Mouse (Mus musculus): ENCODE measurements at regions not wholly inside any gene's neighbourhood (a gene's known extent, or its start where the extent isn't known, plus 50 kb on each side); places are given as distances from the start of the nearest gene placed in this dataset.
A peak's percentile ranks its signal among the peaks of the same experiment; 100 is the strongest.

DNA sequence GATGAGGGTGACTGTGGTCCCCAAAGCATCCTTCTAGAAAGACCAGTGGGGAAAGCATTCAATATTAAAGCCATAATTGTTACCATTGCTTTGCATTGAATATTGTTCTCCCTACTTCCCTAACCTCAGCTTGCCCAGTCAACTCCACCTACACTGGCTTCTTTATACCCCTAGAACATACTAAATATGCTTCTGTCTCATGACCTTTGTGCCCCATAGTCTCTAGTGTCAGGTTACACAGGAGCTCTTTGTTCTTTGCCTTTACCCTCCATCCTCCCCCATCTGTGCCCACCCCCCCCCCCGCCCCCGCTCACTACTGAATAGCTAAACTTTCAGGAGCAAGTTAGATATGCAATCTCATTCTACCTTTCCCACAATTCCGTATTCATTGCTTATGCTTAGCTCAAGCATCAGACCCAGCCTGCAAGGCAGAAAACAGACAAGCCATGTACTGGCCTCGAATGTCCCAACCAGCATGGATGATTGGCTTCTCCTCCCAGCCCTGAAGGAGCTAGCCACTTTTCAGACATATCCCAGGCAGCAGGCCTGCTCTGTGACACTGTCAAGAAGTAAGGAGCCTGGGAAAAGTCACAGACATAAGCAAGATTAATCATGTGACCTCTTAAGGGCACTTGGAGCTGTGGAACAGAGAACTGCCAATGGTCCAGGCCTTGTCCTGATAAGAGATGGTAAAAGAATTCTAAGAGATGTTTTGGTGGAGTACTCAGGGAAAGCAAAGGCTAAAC lies 410.4 kb downstream of the Insc start:
- 58% methylated on average over 4 of the region's 4 CpGs for WGBS
- H3K27ac ChIP-seq = no peak overlapping the region

DNA sequence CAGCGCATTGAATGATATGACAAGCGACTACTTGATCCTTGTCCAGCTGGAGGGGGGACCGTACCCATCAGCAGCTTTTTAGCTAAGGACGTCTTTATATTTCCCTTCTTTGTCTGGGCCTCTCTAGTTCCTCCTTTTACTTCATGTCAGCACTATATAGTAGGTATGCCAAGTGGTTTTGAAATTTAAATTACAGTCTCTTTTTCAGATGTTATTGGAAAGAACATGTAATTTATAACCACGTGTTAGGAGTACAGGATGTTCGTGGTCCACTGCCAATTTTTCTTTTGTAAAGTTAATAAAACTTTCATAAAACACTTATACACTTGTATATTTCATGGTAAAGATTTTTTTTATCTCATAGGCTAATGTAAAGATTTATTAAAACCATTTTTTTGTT lies 426.5 kb downstream of the Insc start:
- H3K4me3 ChIP-seq = no peak overlapping the region
- WGBS = 35% methylated on average over 6 of the region's 6 CpGs
- no peaks in the 10 kb centered on the region for H3K27me3 ChIP-seq (ENCODE audit: control insufficient read depth, insufficient read depth, low read length)
- H3K4me1 ChIP-seq (ENCODE audit: control insufficient read depth, insufficient read depth, low read length) = no peaks in the 10 kb centered on the region; the same call in 1 of the 2 replicates
- TF ChIP-seq POLR2A (IDR thresholded peaks at IDR 0.05; ENCODE audit: insufficient read depth, low read depth, low read length) = no peak
- TF ChIP-seq CTCF (IDR thresholded peaks at IDR 0.05) = no peak
- TF ChIP-seq EP300 (IDR thresholded peaks at IDR 0.05; ENCODE audit: insufficient read depth, low read depth, low read length) = no peak
- intact Hi-C loops (cut with DNase I) = no loop called here
- H3K9ac ChIP-seq (ENCODE audit: low read depth, low read length) = no peak overlapping the region
- DNase-seq = no peak
- no peaks in the 10 kb centered on the region for H3K36me3 ChIP-seq (ENCODE audit: control insufficient read depth, insufficient read depth, low read length)
- H3K27ac ChIP-seq = no peak overlapping the region
- H3K79me2 ChIP-seq (replicated peaks; ENCODE audit: control insufficient read depth, insufficient read depth, low read length) = no peaks in the 10 kb centered on the region

More for the DNA sequence above, 410.4 kb downstream of the Insc start:
- no peak overlapping the region for H3K4me3 ChIP-seq
- no peaks in the 10 kb centered on the region for H3K27me3 ChIP-seq (ENCODE audit: control insufficient read depth, insufficient read depth, low read length)
- no peaks in the 10 kb centered on the region for H3K4me1 ChIP-seq (ENCODE audit: control insufficient read depth, insufficient read depth, low read length)
- H3K36me3 ChIP-seq (ENCODE audit: control insufficient read depth, insufficient read depth, low read length) = no peaks in the 10 kb centered on the region
- no peaks in the 10 kb centered on the region for H3K79me2 ChIP-seq (replicated peaks; ENCODE audit: control insufficient read depth, insufficient read depth, low read length)
- H3K9ac ChIP-seq (ENCODE audit: low read depth, low read length) = no peak overlapping the region
- intact Hi-C loops (cut with DNase I) = no loop called here
- DNase-seq = no peak
- TF ChIP-seq EP300 (IDR thresholded peaks at IDR 0.05; ENCODE audit: insufficient read depth, low read depth, low read length) (no peak), POLR2A (IDR thresholded peaks at IDR 0.05; ENCODE audit: insufficient read depth, low read depth, low read length) (no peak), CTCF (IDR thresholded peaks at IDR 0.05) (no peak)

DNA sequence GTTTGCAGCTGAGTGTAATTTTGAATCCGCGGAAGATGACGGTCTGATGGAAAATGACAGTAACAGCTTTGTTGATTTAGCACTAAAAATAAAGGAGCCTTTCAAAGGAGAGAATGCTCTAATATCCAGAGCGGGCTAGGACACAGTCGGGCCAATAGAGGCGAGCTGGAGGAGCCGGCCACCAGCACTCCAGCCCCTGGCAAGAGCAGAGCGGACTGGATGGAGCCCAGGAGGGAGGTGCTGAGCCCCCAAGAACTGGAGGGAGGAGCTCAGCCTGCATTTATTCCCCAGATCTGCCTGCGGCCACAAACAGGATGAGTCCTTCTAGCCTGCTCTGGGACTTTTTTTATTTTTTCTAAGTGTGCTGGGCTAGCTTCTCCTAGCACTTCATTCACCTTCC lies 426.9 kb downstream of the Insc start:
- 43% methylated on average over 9 of the region's 9 CpGs for WGBS

DNA sequence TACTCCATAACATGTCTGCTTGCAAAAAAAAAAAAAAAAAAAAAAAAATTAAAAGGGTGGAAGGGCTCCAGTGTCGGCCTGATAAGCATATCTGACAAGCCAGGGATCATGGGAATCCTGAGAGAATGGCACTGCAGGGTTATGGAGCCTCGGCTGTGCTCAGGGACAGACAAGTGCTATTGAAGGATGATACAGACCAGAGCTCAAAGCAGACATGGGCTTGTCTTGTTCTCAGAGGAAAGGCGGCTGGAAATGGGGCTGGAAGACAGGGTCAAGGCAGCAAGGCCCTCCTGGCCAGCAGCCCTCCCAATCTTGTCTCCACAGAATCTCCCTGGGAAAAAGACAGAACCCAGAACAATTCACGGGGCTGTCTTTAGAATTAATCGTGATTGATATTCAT lies 449.0 kb downstream of the Insc start:
- TF ChIP-seq POLR2A (IDR thresholded peaks at IDR 0.05; ENCODE audit: insufficient read depth, low read depth, low read length) (no peak), EP300 (IDR thresholded peaks at IDR 0.05; ENCODE audit: insufficient read depth, low read depth, low read length) (no peak), CTCF (IDR thresholded peaks at IDR 0.05) (no peak)
- Histone ChIP-seq H3K9ac (ENCODE audit: low read depth, low read length) (no peak overlapping the region), H3K27ac (no peak overlapping the region), H3K27me3 (ENCODE audit: control insufficient read depth, insufficient read depth, low read length) (no peaks in the 10 kb centered on the region), H3K79me2 (replicated peaks; ENCODE audit: control insufficient read depth, insufficient read depth, low read length) (no peaks in the 10 kb centered on the region), H3K4me1 (ENCODE audit: control insufficient read depth, insufficient read depth, low read length) (0 out of 2 replicates have a peak, but pooled peaks cover 1% of the 10 kb centered on the region), H3K4me3 (no peak overlapping the region), H3K36me3 (ENCODE audit: control insufficient read depth, insufficient read depth, low read length) (no peaks in the 10 kb centered on the region)
- DNase-seq = no peak
- WGBS = 40% methylated on average over 5 of the region's 5 CpGs
- intact Hi-C loops (cut with DNase I) = no loop called here

More for the DNA sequence above, 426.9 kb downstream of the Insc start:
- no peaks in the 10 kb centered on the region; the same call in 1 of the 2 replicates for H3K4me1 ChIP-seq (ENCODE audit: control insufficient read depth, insufficient read depth, low read length)
- peak; percentile 67 for DNase-seq
- no peaks in the 10 kb centered on the region for H3K27me3 ChIP-seq (ENCODE audit: control insufficient read depth, insufficient read depth, low read length)
- no peak overlapping the region for H3K4me3 ChIP-seq
- H3K27ac ChIP-seq = no peak overlapping the region
- intact Hi-C loops (cut with DNase I) = no loop called here
- H3K36me3 ChIP-seq (ENCODE audit: control insufficient read depth, insufficient read depth, low read length) = no peaks in the 10 kb centered on the region
- TF ChIP-seq CTCF (IDR thresholded peaks at IDR 0.05) (no peak), EP300 (IDR thresholded peaks at IDR 0.05; ENCODE audit: insufficient read depth, low read depth, low read length) (no peak), POLR2A (IDR thresholded peaks at IDR 0.05; ENCODE audit: insufficient read depth, low read depth, low read length) (no peak)
- H3K9ac ChIP-seq (ENCODE audit: low read depth, low read length) = no peak overlapping the region
- H3K79me2 ChIP-seq (replicated peaks; ENCODE audit: control insufficient read depth, insufficient read depth, low read length) = no peaks in the 10 kb centered on the region

DNA sequence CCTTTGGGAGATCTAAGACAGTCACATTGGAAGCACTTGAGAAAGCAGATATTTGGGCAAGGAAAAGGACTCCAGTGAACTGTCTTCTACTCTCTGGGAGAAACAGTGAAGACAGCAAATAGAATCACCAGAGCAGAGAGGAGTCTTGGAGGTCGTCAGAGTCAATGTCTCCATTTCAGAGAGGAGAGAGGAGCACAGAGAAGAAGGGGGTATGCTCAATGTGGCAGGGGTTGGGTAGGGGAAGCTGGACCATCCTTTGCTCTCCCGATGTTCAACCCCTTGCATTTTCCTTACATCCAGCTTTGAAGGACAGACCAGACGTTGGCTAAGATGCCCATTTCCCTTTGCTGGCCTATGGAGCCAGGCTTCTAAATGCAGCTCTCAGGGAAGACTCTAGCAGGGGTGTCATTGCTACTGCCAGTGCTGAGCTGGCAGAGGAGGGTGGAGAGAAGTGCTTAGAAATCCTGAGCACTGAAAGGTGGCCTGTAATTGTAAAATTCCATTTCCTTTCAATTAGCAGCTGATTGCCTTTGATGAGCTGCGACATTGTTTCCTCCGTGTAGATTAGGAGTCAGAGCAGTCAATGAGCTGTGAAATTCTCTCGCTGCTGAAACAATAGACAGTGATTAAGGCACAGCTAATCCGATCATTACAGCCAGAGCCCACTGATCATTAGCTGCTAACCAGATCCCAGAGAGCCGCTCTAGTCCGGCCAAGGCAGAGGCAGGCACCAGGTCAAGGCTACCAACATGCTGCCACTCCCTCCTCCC lies 449.7 kb downstream of the Insc start:
- Histone ChIP-seq H3K9ac (ENCODE audit: low read depth, low read length) (no peak overlapping the region), H3K4me1 (ENCODE audit: control insufficient read depth, insufficient read depth, low read length) (0 out of 2 replicates have a peak, but pooled peaks cover 1% of the 10 kb centered on the region), H3K79me2 (replicated peaks; ENCODE audit: control insufficient read depth, insufficient read depth, low read length) (no peaks in the 10 kb centered on the region), H3K27ac (no peak overlapping the region), H3K27me3 (ENCODE audit: control insufficient read depth, insufficient read depth, low read length) (no peaks in the 10 kb centered on the region), H3K36me3 (ENCODE audit: control insufficient read depth, insufficient read depth, low read length) (no peaks in the 10 kb centered on the region), H3K4me3 (no peak overlapping the region)
- no peak for TF ChIP-seq EP300 (IDR thresholded peaks at IDR 0.05; ENCODE audit: insufficient read depth, low read depth, low read length)
- no peak for DNase-seq
- intact Hi-C loops (cut with DNase I) = no loop called here
- WGBS = 46% methylated on average over 9 of the region's 9 CpGs

DNA sequence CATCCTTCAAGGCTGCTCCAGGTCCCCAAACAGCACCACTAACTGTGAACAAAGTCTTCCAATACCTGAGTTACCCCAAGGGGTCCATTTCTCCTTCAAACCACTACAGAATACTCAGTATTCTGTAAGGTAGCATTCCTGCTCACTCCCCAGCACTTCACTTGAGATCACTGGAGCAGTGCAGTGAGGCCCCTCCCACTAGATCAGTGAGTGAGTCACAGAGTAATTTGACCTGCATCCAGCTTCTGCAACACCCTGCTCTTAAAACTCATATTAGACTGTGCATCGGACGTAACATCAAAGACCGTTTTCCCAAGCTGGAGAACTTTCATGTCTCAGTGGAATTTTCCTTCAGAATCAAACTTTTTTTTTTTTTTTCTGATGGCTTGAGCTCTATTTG lies 461.4 kb downstream of the Insc start:
- 58% methylated on average over 3 of the region's 3 CpGs for WGBS
- Histone ChIP-seq H3K27me3 (ENCODE audit: control insufficient read depth, insufficient read depth, low read length) (no peaks in the 10 kb centered on the region), H3K9ac (ENCODE audit: low read depth, low read length) (no peak overlapping the region), H3K4me3 (no peak overlapping the region), H3K79me2 (replicated peaks; ENCODE audit: control insufficient read depth, insufficient read depth, low read length) (no peaks in the 10 kb centered on the region), H3K36me3 (ENCODE audit: control insufficient read depth, insufficient read depth, low read length) (no peaks in the 10 kb centered on the region), H3K27ac (no peak overlapping the region), H3K4me1 (ENCODE audit: control insufficient read depth, insufficient read depth, low read length) (no peaks in the 10 kb centered on the region)
- intact Hi-C loops (cut with DNase I) = no loop called here
- TF ChIP-seq EP300 (IDR thresholded peaks at IDR 0.05; ENCODE audit: insufficient read depth, low read depth, low read length) (no peak), POLR2A (IDR thresholded peaks at IDR 0.05; ENCODE audit: insufficient read depth, low read depth, low read length) (no peak), CTCF (IDR thresholded peaks at IDR 0.05) (no peak)
- DNase-seq = peak in 1 of 2 experiments; percentile 29
